In genomic region chr10:115491803-115492510, GRCm38 (mm10) we compare ENCODE assay signal across 26 mouse cellular contexts.
DNase-seq lines count a peak whose midpoint lies in the region; ATAC-seq and TF ChIP-seq lines count a peak whose summit lies in the region.
"Had no signal": no experiment of that assay in that cellular context is flagged by ENCODE, and none has a peak within 500 bp of the region (broad histone marks: within the 10 kb centered on the region; RNA-seq: fewer than 3 reads in every experiment).

No protein-coding gene starts in this region.

- no peak for DNase-seq in embryonic facial prominence, embryonic 10.5 days (ENCODE audit: low spot score)
- peak; percentile 17 to 39 for DNase-seq in kidney, postnatal 4 days
- DNase-seq in kidney, adult 2 months: no peak
- peak; percentile 35 for DNase-seq in MN1 (ENCODE audit: low spot score)
- peak; percentile 20 for DNase-seq in limb, embryonic 10.5 days (ENCODE audit: low spot score)
- DNase-seq in cerebellum, adult 11 months: no peak
- DNase-seq: cerebellum, adult 9-10 months; cerebellum, postnatal 36 days; gastrocnemius, postnatal 25 days; heart, adult 18-20 months; heart, postnatal 4 days; kidney, adult 18-20 months; kidney, postnatal 14 days; thymus, postnatal 4 days had no signal

- no peak overlapping the region for H3K9ac ChIP-seq in embryonic facial prominence, embryonic 13.5 days
- no peak overlapping the region for H3K9ac ChIP-seq in forebrain, embryonic 15.5 days (replicated peaks)
- H3K9ac ChIP-seq: forebrain, embryonic 12.5 days; heart, embryonic 12.5 days; hindbrain, embryonic 13.5 days; limb, embryonic 12.5 days; lung, embryonic 15.5 days had no signal

- TF ChIP-seq CTCF in kidney, adult 2 months (conservative IDR thresholded peaks at IDR 0.05; ENCODE audit: insufficient read depth, insufficient read length, low read depth, low read length): no peak

- no peak overlapping the region for H3K4me3 ChIP-seq in embryonic facial prominence, embryonic 13.5 days
- no peak overlapping the region for H3K4me3 ChIP-seq in embryonic facial prominence, embryonic 10.5 days
- no peak overlapping the region for H3K4me3 ChIP-seq in kidney, adult 2 months (ENCODE audit: insufficient read depth, low read depth, low read length)
- H3K4me3 ChIP-seq in limb, embryonic 10.5 days: no peak overlapping the region
- H3K4me3 ChIP-seq in forebrain, embryonic 15.5 days: no peak overlapping the region
- H3K4me3 ChIP-seq: forebrain, embryonic 12.5 days; heart, embryonic 12.5 days; hindbrain, embryonic 13.5 days; layer of hippocampus, adult 2 months; limb, embryonic 12.5 days; lung, embryonic 15.5 days; midbrain, embryonic 10.5 days had no signal

- no peaks in the 10 kb centered on the region for H3K27me3 ChIP-seq in embryonic facial prominence, embryonic 13.5 days
- H3K27me3 ChIP-seq in embryonic facial prominence, embryonic 10.5 days (replicated peaks; ENCODE audit: low read depth, poor library complexity, severe bottlenecking): no peaks in the 10 kb centered on the region
- no peaks in the 10 kb centered on the region for H3K27me3 ChIP-seq in kidney, adult 2 months (replicated peaks; ENCODE audit: control insufficient read depth, insufficient read depth, low read length)
- no peaks in the 10 kb centered on the region for H3K27me3 ChIP-seq in limb, embryonic 10.5 days (ENCODE audit: low read depth, poor library complexity, severe bottlenecking)
- peaks cover 3% of the 10 kb centered on the region; the same call in 1 of the 2 replicates for H3K27me3 ChIP-seq in forebrain, embryonic 15.5 days
- H3K27me3 ChIP-seq: heart, embryonic 12.5 days; hindbrain, embryonic 13.5 days; limb, embryonic 12.5 days; lung, embryonic 15.5 days had no signal

- peaks cover 3% of the 10 kb centered on the region; the same call in 1 of the 2 replicates for H3K9me3 ChIP-seq in embryonic facial prominence, embryonic 13.5 days
- peaks cover 5% of the 10 kb centered on the region; the same call in 1 of the 2 replicates for H3K9me3 ChIP-seq in embryonic facial prominence, embryonic 10.5 days
- no peaks in the 10 kb centered on the region for H3K9me3 ChIP-seq in limb, embryonic 10.5 days (replicated peaks)
- no peaks in the 10 kb centered on the region for H3K9me3 ChIP-seq in forebrain, embryonic 15.5 days
- H3K9me3 ChIP-seq: hindbrain, embryonic 13.5 days; lung, embryonic 15.5 days; midbrain, embryonic 10.5 days had no signal

- H3K27ac ChIP-seq in embryonic facial prominence, embryonic 13.5 days: 0 out of 2 replicates have a peak overlapping the region, but pooled peaks have one; percentile 28
- no peak overlapping the region for H3K27ac ChIP-seq in embryonic facial prominence, embryonic 10.5 days (replicated peaks)
- H3K27ac ChIP-seq in kidney, adult 2 months (ENCODE audit: insufficient read depth, low read depth, low read length): no peak overlapping the region
- H3K27ac ChIP-seq in limb, embryonic 10.5 days: no peak overlapping the region
- H3K27ac ChIP-seq in forebrain, embryonic 15.5 days (replicated peaks): no peak overlapping the region
- H3K27ac ChIP-seq: forebrain, embryonic 12.5 days; hindbrain, embryonic 13.5 days; layer of hippocampus, adult 2 months; limb, embryonic 12.5 days; lung, embryonic 15.5 days; midbrain, embryonic 10.5 days had no signal

- ATAC-seq in embryonic facial prominence, embryonic 13.5 days (ENCODE audit: insufficient number of reproducible peaks, insufficient read depth, low FRiP score, low TSS enrichment, low read depth): no peak
- no peak for ATAC-seq in forebrain, embryonic 15.5 days (replicated peaks)
- ATAC-seq: CD4-positive, CD25-positive, alpha-beta regulatory T cell, adult 4 months; Patski had no signal

- H3K4me2 ChIP-seq in embryonic facial prominence, embryonic 13.5 days: no peak overlapping the region
- H3K4me2 ChIP-seq in forebrain, embryonic 15.5 days (replicated peaks): no peak overlapping the region
- H3K4me2 ChIP-seq: forebrain, embryonic 12.5 days; hindbrain, embryonic 13.5 days; limb, embryonic 12.5 days; liver, embryonic 11.5 days; lung, embryonic 15.5 days had no signal

- peaks cover 20% of the 10 kb centered on the region for H3K4me1 ChIP-seq in embryonic facial prominence, embryonic 13.5 days
- H3K4me1 ChIP-seq in embryonic facial prominence, embryonic 10.5 days: peaks cover 36% of the 10 kb centered on the region
- no peaks in the 10 kb centered on the region; the same call in 1 of the 2 replicates for H3K4me1 ChIP-seq in kidney, adult 2 months (ENCODE audit: control insufficient read depth, insufficient read depth, low read length)
- peaks cover 15% of the 10 kb centered on the region for H3K4me1 ChIP-seq in limb, embryonic 10.5 days
- H3K4me1 ChIP-seq in forebrain, embryonic 15.5 days: no peaks in the 10 kb centered on the region

- WGBS in embryonic facial prominence, embryonic 13.5 days: 80% methylated on average over 7 of the region's 7 CpGs
- WGBS in embryonic facial prominence, embryonic 10.5 days: 96% methylated on average over 7 of the region's 7 CpGs
- 92% methylated on average over 7 of the region's 7 CpGs for WGBS in kidney, adult 2 months
- WGBS in limb, embryonic 10.5 days: 96% methylated on average over 7 of the region's 7 CpGs
- 94% methylated on average over 7 of the region's 7 CpGs for WGBS in forebrain, embryonic 15.5 days

- no peak for TF ChIP-seq POLR2A in kidney, adult 2 months (IDR thresholded peaks at IDR 0.05; ENCODE audit: low read depth, low read length)

- no peaks in the 10 kb centered on the region for H3K36me3 ChIP-seq in embryonic facial prominence, embryonic 13.5 days
- H3K36me3 ChIP-seq in embryonic facial prominence, embryonic 10.5 days (replicated peaks): no peaks in the 10 kb centered on the region
- no peaks in the 10 kb centered on the region for H3K36me3 ChIP-seq in kidney, adult 2 months (ENCODE audit: control insufficient read depth, insufficient read depth, low read length)
- no peaks in the 10 kb centered on the region for H3K36me3 ChIP-seq in limb, embryonic 10.5 days
- H3K36me3 ChIP-seq in forebrain, embryonic 15.5 days: no peaks in the 10 kb centered on the region
- H3K36me3 ChIP-seq: forebrain, embryonic 12.5 days; heart, embryonic 12.5 days; hindbrain, embryonic 13.5 days; limb, embryonic 12.5 days; lung, embryonic 15.5 days; midbrain, embryonic 10.5 days had no signal

Comparison
In these comparisons a context has a peak if more than half of its experiments do, and no peak if none do; other contexts are left out.
1. DNase-seq: peak in kidney, postnatal 4 days (2 of 2), MN1 (single experiment) and limb, embryonic 10.5 days (single experiment); none in embryonic facial prominence, embryonic 10.5 days (single experiment), kidney, adult 2 months (single experiment) and cerebellum, adult 11 months (single experiment).